Mouse (Mus musculus) spleen, postnatal 36 days (tissue): ENCODE data around the gene Wdr45.
A peak's percentile ranks its signal among the peaks of the same experiment; 100 is the strongest.

Experiments
- DNase-seq, 2 experiments: peaks; one replicate each; pipeline ENCODE4 v3.0.0; 2022; ENCODE audit warnings: low spot score in 2 of 2, mixed read lengths in 1 of 2

The Wdr45 gene

DNA sequence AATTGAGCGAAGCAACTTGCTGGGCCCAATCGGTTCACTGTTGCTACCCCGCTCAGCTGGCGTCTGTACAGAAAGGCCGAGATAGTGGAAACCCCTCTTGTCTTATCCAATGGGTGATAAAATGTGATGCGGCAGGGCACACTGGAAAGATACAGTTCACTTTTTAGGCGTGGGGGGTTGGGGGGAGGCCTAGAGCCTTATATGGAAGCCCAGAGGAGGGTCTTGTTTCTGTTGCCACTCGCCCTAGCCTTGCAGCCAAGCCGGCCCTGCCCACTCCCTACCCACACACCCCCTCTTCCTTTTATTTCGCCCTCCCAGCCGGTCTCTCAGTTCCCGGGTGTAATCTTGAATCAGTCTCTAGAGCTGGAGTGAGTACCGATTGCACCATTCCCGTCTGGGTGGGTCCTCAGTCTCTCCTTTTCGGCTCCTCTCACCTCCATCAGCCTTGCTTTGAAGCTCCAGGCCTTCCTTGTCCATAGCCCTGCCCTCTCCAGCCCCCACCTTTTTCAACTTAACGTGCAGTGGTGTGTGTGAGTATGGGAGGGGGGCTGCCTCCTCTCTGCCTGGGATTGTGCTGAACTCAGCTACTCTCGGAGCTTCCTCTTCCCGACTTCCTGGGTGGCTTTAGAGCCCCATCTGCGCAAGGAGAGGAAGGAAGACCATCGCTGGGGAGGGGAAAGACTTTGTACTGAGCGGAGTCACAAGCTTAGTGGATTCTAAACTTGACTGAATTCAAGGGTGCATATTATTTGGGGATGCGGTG, 49.7 kb downstream of the Wdr45 start:
- DNase-seq: peak; percentile 14 to 15

DNA sequence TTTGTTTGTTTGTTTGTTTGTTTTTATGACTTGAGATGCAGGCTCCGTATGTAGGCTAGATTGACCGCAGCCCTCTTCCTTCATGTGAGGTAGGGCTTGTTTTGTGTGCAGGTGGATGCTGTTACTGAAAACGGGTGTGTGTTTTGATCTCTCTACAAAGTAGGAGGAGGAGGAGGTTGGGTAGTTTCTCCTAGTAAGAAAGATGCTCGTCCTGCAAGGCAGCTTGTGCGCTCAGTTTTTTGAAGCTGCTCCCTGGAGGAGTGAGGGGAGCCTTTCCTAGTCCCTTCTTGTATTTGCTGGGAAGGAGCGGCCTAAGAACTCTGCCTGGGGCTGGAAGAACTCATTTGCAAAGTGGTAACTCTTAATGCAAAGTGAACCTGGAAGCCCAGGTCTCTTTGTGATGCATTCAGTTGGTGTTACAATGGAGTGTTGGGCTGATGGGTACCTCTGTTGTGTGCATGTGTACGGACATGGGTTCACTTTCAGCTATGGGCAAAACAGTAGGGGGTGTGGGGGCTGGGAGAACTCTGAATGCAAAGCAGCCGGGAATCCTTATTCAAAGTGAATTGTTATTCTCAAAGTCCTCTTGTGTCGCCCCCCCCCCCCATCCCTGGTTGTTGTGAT, 50.6 kb downstream of the Wdr45 start:
- no peak for DNase-seq

DNA sequence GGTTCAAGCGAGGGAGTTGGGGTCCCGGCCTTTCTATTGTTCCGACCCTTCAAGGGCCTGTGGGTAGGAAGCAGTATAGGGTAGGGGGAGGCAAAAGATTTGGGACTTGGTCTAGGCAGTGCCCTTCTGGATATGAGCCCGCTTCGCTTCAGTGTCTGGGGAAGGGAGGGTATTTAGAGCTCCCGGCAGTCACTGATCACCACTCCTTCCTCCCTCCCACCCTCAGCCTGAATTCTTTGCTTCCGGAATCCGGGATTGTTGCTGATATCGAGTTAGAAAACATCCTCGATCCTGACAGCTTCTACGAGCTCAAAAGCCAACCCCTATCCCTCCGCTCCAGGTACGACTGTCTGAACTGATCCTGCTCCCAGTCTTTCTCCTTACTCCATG, 51.1 kb downstream of the Wdr45 start:
- no peak for DNase-seq

DNA sequence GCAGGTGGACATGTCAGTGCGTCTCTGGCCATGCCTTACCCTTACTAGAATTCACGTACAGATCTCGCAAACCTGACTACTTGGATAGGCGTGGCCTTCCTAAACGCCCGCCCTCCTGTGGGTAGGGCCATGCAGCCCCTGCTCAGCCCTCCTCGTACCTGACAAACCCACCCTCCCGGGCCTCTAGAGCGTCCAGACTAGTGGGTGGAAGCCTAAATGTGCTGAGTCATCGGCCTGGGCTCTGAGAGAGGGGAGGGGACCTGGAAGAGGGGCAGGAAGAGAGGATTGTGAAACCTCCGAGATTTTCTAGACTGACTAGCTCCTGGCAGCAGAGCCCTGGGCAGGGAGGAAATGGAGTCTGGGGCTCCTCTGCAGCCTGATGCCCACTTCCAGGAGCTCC, 51.6 kb downstream of the Wdr45 start:
- no peak for DNase-seq

DNA sequence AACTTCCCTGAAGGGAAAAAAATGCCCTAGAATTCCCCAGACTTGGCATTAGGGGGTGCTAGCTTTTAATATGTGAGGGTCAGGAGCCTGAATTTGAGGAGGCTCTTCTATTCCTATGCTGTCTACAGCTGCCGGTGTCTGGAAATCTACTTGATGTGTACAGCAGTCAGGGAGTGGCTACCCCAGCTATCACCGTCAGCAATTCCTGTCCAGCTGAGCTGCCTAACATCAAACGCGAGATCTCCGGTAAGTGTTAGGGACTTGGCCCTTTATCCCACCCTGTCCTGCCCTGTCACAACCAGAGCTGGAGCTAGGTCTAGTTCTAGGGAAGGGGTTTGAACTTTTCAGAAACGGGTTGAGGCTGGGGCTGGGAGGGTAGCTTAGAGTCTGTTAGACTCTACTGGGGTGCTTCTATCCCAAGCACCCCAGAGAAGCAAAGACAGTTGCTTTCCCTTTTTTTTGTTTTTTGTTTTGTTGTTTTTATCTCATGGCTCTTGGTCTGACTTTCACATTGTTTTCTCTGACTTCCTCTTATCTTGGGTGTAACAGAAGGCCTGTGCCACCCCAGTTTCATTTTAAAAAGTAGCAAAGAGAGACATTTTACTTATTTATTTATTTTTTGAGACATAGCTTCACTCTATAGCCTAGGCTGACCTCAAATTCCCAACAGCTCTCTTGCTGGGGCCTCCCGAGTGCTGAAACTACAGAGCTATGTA, 55.3 kb downstream of the Wdr45 start:
- DNase-seq: no peak

DNA sequence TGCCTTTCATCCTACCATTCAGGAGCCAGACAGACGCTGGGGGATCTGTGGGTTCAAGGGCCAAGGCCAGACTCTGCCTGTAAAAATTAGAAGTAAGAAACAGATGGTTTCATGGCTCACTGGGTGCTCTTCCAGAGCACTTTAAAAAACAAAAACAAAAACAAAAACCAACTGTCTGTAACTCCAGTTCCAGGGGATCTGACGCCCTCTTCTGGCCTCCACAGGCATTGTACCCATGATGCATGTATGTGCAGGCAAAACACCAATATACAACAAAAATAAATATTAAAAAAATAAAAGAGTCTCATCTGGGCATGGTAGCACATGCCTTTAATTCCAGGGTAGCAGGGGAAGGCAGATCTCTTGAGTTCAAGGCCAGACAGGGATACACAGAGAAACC, 58.6 kb downstream of the Wdr45 start:
- DNase-seq: no peak

DNA sequence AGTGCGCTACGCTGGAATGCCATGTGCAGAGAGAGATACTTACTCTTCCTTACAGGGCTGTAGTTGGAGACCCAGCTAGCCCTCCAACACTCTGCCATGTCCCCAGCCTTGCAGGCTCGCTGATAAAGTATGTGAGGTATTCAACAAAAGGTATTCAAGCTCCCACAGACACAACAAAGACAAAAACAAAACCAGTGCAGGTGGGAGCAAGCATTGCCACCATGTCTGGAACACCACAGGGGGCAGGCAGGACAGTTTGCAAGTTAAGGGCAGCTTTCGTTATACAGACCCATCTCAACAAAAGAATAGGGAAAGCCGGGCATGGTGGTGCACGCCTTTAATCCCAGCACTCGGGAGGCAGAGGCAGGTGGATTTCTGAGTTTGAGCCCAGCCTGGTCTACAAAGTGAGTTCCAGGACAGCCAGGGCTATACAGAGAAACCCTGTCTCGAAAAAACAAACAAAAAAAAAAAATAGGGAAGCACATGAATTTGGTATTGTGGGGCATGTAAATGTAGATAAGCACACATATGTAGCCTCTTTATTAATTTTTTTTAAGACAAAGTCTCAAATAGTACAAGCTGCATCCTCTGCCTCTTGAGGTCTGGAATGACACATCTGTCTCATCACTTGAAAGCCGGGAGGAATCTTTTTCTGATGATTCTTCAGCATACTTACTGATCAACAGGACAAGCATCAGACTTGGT, 61.5 kb downstream of the Wdr45 start:
- DNase-seq: no peak

DNA sequence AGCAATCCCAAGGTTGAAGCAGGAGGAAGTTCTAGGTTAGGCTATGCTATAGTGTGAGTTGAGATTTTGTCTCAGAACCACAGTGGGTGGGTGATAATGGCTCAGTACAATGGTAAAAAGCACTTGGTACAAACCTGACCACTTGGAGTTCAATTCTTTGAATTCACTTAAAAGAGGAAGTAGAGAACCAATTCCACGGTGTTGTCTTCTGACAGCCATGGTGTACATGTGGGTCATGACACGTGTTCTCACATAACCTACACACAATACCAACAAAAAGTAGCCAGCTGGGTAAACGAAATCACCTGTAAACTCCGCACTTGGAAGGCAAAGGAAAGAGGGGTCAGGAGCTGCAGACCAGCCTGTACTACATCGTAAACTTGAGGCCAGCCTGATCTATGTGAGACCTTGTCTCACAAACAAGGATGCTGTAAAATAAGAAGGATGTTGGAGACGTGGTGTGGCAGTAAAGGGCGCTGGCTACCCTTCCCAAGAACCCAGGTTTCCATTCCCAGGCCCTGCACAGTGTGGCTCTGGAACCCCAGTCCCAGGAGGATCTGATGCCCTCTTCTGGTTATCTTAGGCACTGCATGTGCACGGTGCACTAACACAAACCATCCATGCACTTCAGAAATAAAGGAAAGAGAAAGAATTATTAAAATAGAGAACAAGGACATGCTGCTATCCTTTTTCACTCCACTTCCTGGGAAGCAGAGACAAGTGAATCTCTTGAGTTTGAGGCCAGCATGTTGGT, 62.4 kb downstream of the Wdr45 start:
- no peak for DNase-seq
